ENCODE assay signal across 27 mouse cellular contexts in the genomic region with DNA sequence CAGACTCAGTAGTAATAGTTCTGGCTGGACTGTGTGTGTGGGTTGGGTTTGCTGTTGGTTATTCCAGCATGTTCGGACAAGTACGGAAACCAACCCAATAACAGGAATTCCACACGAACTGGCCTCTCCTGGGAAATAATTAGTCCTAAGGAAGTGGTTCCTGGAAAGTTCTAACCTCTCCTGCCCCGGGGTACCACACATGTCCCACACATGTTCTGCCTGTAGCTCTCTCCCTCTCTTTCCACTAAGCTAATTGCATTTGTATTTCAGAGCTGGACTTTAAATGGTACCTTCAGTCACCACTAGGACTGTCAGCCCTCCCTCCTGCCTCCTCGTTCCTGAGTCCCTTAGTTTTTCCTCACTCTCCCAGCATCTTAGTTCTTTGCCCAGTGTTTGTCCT.
A peak's percentile ranks its signal among the peaks of the same experiment; 100 is the strongest.
DNase-seq lines count a peak whose midpoint lies in the region; ATAC-seq and TF ChIP-seq lines count a peak whose summit lies in the region.
"Had no signal": no experiment of that assay in that cellular context is flagged by ENCODE, and none has a peak within 500 bp of the region (broad histone marks: within the 10 kb centered on the region; RNA-seq: fewer than 3 reads in every experiment).

No protein-coding gene starts in this region.

- H3K27me3 ChIP-seq in heart, adult 2 months (ENCODE audit: control insufficient read depth, insufficient read depth, low read length), result no peaks in the 10 kb centered on the region
- no peaks in the 10 kb centered on the region for H3K27me3 ChIP-seq in embryonic facial prominence, embryonic 11.5 days (ENCODE audit: control insufficient read depth, insufficient read depth, low read length)
- no peaks in the 10 kb centered on the region for H3K27me3 ChIP-seq in limb, embryonic 11.5 days (ENCODE audit: control insufficient read depth, insufficient read depth, low read length)
- H3K27me3 ChIP-seq: CH12.LX; embryonic facial prominence, embryonic 12.5 days; forebrain, embryonic 13.5 days; midbrain, embryonic 12.5 days had no signal

- ATAC-seq in embryonic facial prominence, embryonic 11.5 days (replicated peaks; ENCODE audit: insufficient number of reproducible peaks, low FRiP score, low TSS enrichment, low read depth), result no peak
- ATAC-seq in limb, embryonic 11.5 days (ENCODE audit: insufficient number of reproducible peaks, low FRiP score, low TSS enrichment, low read depth), result no peak
- ATAC-seq: forebrain, embryonic 13.5 days had no signal

- peaks cover 4% of the 10 kb centered on the region; the same call in 1 of the 2 replicates for H3K36me3 ChIP-seq in heart, adult 2 months (ENCODE audit: control insufficient read depth, insufficient read depth, low read length)
- H3K36me3 ChIP-seq in embryonic facial prominence, embryonic 11.5 days (replicated peaks; ENCODE audit: control insufficient read depth, insufficient read depth, low read depth, low read length), result no peaks in the 10 kb centered on the region
- H3K36me3 ChIP-seq in limb, embryonic 11.5 days (ENCODE audit: control insufficient read depth, insufficient read depth, low read length), result no peaks in the 10 kb centered on the region
- H3K36me3 ChIP-seq: embryonic facial prominence, embryonic 12.5 days; midbrain, embryonic 12.5 days had no signal

- TF ChIP-seq EP300 in heart, adult 2 months (IDR thresholded peaks at IDR 0.05; ENCODE audit: insufficient read depth, low read depth, low read length), result no peak

- no peak overlapping the region for H3K4me2 ChIP-seq in embryonic facial prominence, embryonic 11.5 days (ENCODE audit: low read depth, low read length)
- H3K4me2 ChIP-seq in limb, embryonic 11.5 days (ENCODE audit: low read depth, severe bottlenecking), result no peak overlapping the region
- H3K4me2 ChIP-seq: embryonic facial prominence, embryonic 12.5 days; forebrain, embryonic 13.5 days; heart, embryonic 11.5 days; midbrain, embryonic 12.5 days had no signal

- intact Hi-C loops in heart, adult 2 months (cut with DNase I), result no loop called here

- no peak overlapping the region for H3K9ac ChIP-seq in heart, adult 2 months (ENCODE audit: low read depth, low read length)
- no peak overlapping the region for H3K9ac ChIP-seq in embryonic facial prominence, embryonic 11.5 days (replicated peaks; ENCODE audit: low read length)
- no peak overlapping the region for H3K9ac ChIP-seq in limb, embryonic 11.5 days (ENCODE audit: low read length)
- H3K9ac ChIP-seq: embryonic facial prominence, embryonic 12.5 days; forebrain, embryonic 13.5 days; liver, embryonic 14.5 days; midbrain, embryonic 12.5 days had no signal

- H3K4me3 ChIP-seq in heart, adult 2 months, result no peak overlapping the region
- H3K4me3 ChIP-seq in embryonic facial prominence, embryonic 11.5 days (ENCODE audit: low read depth, low read length), result no peak overlapping the region
- no peak overlapping the region for H3K4me3 ChIP-seq in limb, embryonic 11.5 days (ENCODE audit: low read depth, low read length)
- H3K4me3 ChIP-seq: embryonic facial prominence, embryonic 12.5 days; erythroblast, embryonic 14.5 days; forebrain, embryonic 13.5 days; left cerebral cortex, adult 2 months; midbrain, embryonic 12.5 days had no signal

- H3K27ac ChIP-seq in heart, adult 2 months, result no peak overlapping the region; the same call in 1 of the 2 replicates
- H3K27ac ChIP-seq in embryonic facial prominence, embryonic 11.5 days (replicated peaks; ENCODE audit: low read depth, low read length), result no peak overlapping the region
- no peak overlapping the region; the same call in 1 of the 2 replicates for H3K27ac ChIP-seq in limb, embryonic 11.5 days (replicated peaks; ENCODE audit: low read depth, low read length)
- H3K27ac ChIP-seq: embryonic facial prominence, embryonic 12.5 days; forebrain, embryonic 13.5 days; kidney, postnatal 0 days; left cerebral cortex, adult 2 months; liver, embryonic 14.5 days; midbrain, embryonic 12.5 days had no signal

- TF ChIP-seq POLR2A in heart, adult 2 months (IDR thresholded peaks at IDR 0.05; ENCODE audit: insufficient read depth, low read depth, low read length), result no peak

- H3K79me2 ChIP-seq in heart, adult 2 months (replicated peaks; ENCODE audit: control insufficient read depth, insufficient read depth, low read length), result no peaks in the 10 kb centered on the region

- TF ChIP-seq CTCF in heart, adult 2 months (IDR thresholded peaks at IDR 0.05), result peak; percentile 17

- DNase-seq in heart, adult 2 months, result no peak
- DNase-seq in heart, postnatal 4 days, result no peak
- peak; percentile 13 for DNase-seq in ES-CJ7 (ENCODE audit: low read depth, low spot score)
- DNase-seq in embryonic facial prominence, embryonic 11.5 days (ENCODE audit: low spot score), result peak; percentile 45
- DNase-seq in limb, embryonic 11.5 days (ENCODE audit: low spot score), result peak; percentile 56
- no peak for DNase-seq in cerebellum, adult 9-11 months
- DNase-seq in thymus, postnatal 14 days, result no peak
- DNase-seq in left cerebral cortex, adult 18-20 months (ENCODE audit: low spot score in 2 of 2), result no peak
- DNase-seq: adrenal gland, postnatal 10 days; B cell, adult 2 months; cerebellum, adult 18-20 months; cerebellum, postnatal 25 days; gastrocnemius, postnatal 10 days; kidney, adult 2 months; layer of hippocampus, adult 9-11 months; left cerebral cortex, postnatal 4 days; lung, postnatal 10 days; right cerebral cortex, postnatal 14 days had no signal

- WGBS in heart, adult 2 months, result 40% methylated on average over 5 of the region's 5 CpGs
- WGBS in embryonic facial prominence, embryonic 11.5 days, result 40% methylated on average over 5 of the region's 5 CpGs
- WGBS in limb, embryonic 11.5 days, result 14% methylated on average over 5 of the region's 5 CpGs

- H3K4me1 ChIP-seq in heart, adult 2 months (ENCODE audit: control insufficient read depth, insufficient read depth, low read length), result peaks cover 5% of the 10 kb centered on the region
- no peaks in the 10 kb centered on the region for H3K4me1 ChIP-seq in embryonic facial prominence, embryonic 11.5 days (ENCODE audit: control insufficient read depth, insufficient read depth, low read length)
- peaks cover 9% of the 10 kb centered on the region for H3K4me1 ChIP-seq in limb, embryonic 11.5 days (ENCODE audit: control insufficient read depth, insufficient read depth, low read length)
- H3K4me1 ChIP-seq: forebrain, embryonic 13.5 days; midbrain, embryonic 12.5 days had no signal

- no peaks in the 10 kb centered on the region for H3K9me3 ChIP-seq in embryonic facial prominence, embryonic 11.5 days (replicated peaks; ENCODE audit: control insufficient read depth, low read length)
- no peaks in the 10 kb centered on the region for H3K9me3 ChIP-seq in limb, embryonic 11.5 days (ENCODE audit: control insufficient read depth, low read length)
- H3K9me3 ChIP-seq: embryonic facial prominence, embryonic 12.5 days; forebrain, embryonic 13.5 days; midbrain, embryonic 12.5 days had no signal

Comparison
In these comparisons a context has a peak if more than half of its experiments do, and no peak if none do; other contexts are left out.
1. DNase-seq: peak in ES-CJ7 (single experiment), embryonic facial prominence, embryonic 11.5 days (single experiment) and limb, embryonic 11.5 days (single experiment); none in heart, adult 2 months (0 of 2), heart, postnatal 4 days (single experiment), cerebellum, adult 9-11 months (single experiment), thymus, postnatal 14 days (single experiment) and left cerebral cortex, adult 18-20 months (0 of 2).